In genomic region chrX:70476792-70477776, GRCm38 (mm10) we compare ENCODE assay signal across 8 mouse cellular contexts. TPM values are rescaled to one million over a fixed set of nuclear protein-coding genes. Genes with fewer than 3 reads are reported as not detected.
DNase-seq lines count a peak whose midpoint lies in the region; ATAC-seq and TF ChIP-seq lines count a peak whose summit lies in the region.

Gene Tmem185a, minus strand, starts transcription at chrX:70477180.

- H3K79me2 ChIP-seq in liver, adult 2 months (ENCODE audit: control insufficient read depth, insufficient read depth, low read length), result no peaks in the 10 kb centered on the region; the same call in 1 of the 2 replicates
- H3K79me2 ChIP-seq in myocyte (ENCODE audit: control insufficient read depth, insufficient read depth), result peaks cover 38% of the 10 kb centered on the region

- H3K27ac ChIP-seq in bone marrow macrophage, adult 2 months (ENCODE audit: insufficient read depth, low read depth, low read length), result peak within 1 kb of the TSS; percentile 62
- H3K27ac ChIP-seq in embryonic fibroblast, embryonic 13.5 days (ENCODE audit: insufficient read depth, low read length), result peak within 1 kb of the TSS; percentile 65
- H3K27ac ChIP-seq in heart, embryonic 11.5 days (ENCODE audit: low read depth, low read length), result peak within 1 kb of the TSS; percentile 50; the same call in 1 of the 2 replicates
- peak within 1 kb of the TSS; percentile 76 for H3K27ac ChIP-seq in kidney, embryonic 16.5 days (ENCODE audit: low read length)
- H3K27ac ChIP-seq in liver, adult 2 months (replicated peaks; ENCODE audit: insufficient read depth, low read depth, low read length), result peak within 1 kb of the TSS; percentile 72

- peak within 1 kb of the TSS; percentile 62 for H3K4me2 ChIP-seq in heart, embryonic 11.5 days
- peak within 1 kb of the TSS; percentile 69 for H3K4me2 ChIP-seq in kidney, embryonic 16.5 days (replicated peaks; ENCODE audit: low read depth, low read length)
- H3K4me2 ChIP-seq in myocyte (ENCODE audit: low read depth), result peak within 1 kb of the TSS; percentile 79

- peak; percentile 80 for DNase-seq in A20 (ENCODE audit: low read depth, low spot score)
- peak; percentile 68 for DNase-seq in liver, adult 2 months (ENCODE audit: extremely low read depth, low read depth, low spot score)
- DNase-seq in splenic B cell, adult 2 months (ENCODE audit: low read depth, low spot score), result peak; percentile 83

- WGBS in heart, embryonic 11.5 days (ENCODE audit: insufficient replicate concordance), result 18% methylated on average over 41 of the region's 42 CpGs
- 22% methylated on average over 31 of the region's 42 CpGs for WGBS in kidney, embryonic 16.5 days
- WGBS in liver, adult 2 months, result under 1% methylated on average over 40 of the region's 42 CpGs

- peak within 1 kb of the TSS; percentile 20 for H3ac ChIP-seq in myocyte (ENCODE audit: control insufficient read depth, insufficient read length)

- no peak for TF ChIP-seq POLR2A in bone marrow macrophage, adult 2 months (IDR thresholded peaks at IDR 0.05; ENCODE audit: borderline replicate concordance, low read depth, low read length)
- TF ChIP-seq POLR2A in embryonic fibroblast, embryonic 13.5 days (IDR thresholded peaks at IDR 0.05; ENCODE audit: low read depth, low read length), result peak; percentile 58; the same call in 1 of the 2 replicates
- no peak for TF ChIP-seq POLR2A in liver, adult 2 months (IDR thresholded peaks at IDR 0.05; ENCODE audit: extremely low read depth, insufficient read depth, low read length)
- TF ChIP-seq POLR2A in myocyte (IDR thresholded peaks at IDR 0.05; ENCODE audit: insufficient read length, low read depth), result peak; percentile 54

- H3K36me3 ChIP-seq in heart, embryonic 11.5 days (ENCODE audit: control insufficient read depth, insufficient read depth, low read length), result no peaks in the 10 kb centered on the region
- no peaks in the 10 kb centered on the region for H3K36me3 ChIP-seq in kidney, embryonic 16.5 days (ENCODE audit: insufficient read depth, low read length)
- no peaks in the 10 kb centered on the region for H3K36me3 ChIP-seq in liver, adult 2 months (ENCODE audit: control insufficient read depth, insufficient read depth, low read length)
- H3K36me3 ChIP-seq in myocyte (ENCODE audit: control insufficient read depth, insufficient read depth), result no peaks in the 10 kb centered on the region
- H3K36me3 ChIP-seq in splenic B cell, adult 2 months (ENCODE audit: control insufficient read depth, insufficient read depth, low read length, poor library complexity, severe bottlenecking), result no peaks in the 10 kb centered on the region

- H3K9me3 ChIP-seq in heart, embryonic 11.5 days (replicated peaks; ENCODE audit: control insufficient read depth, low read length), result no peaks in the 10 kb centered on the region
- no peaks in the 10 kb centered on the region for H3K9me3 ChIP-seq in kidney, embryonic 16.5 days (ENCODE audit: low read length)

- H3K9ac ChIP-seq in heart, embryonic 11.5 days (ENCODE audit: low read depth, low read length), result peak within 1 kb of the TSS; percentile 71
- peak within 1 kb of the TSS; percentile 74 for H3K9ac ChIP-seq in kidney, embryonic 16.5 days (replicated peaks; ENCODE audit: low read length)
- peak within 1 kb of the TSS; percentile 84 for H3K9ac ChIP-seq in liver, adult 2 months (ENCODE audit: low read depth, low read length)

- no peak for TF ChIP-seq CTCF in bone marrow macrophage, adult 2 months (IDR thresholded peaks at IDR 0.05; ENCODE audit: low read depth, low read length)
- TF ChIP-seq CTCF in embryonic fibroblast, embryonic 13.5 days (IDR thresholded peaks at IDR 0.05; ENCODE audit: borderline replicate concordance, insufficient read depth, low read length), result no peak
- no peak for TF ChIP-seq CTCF in liver, adult 2 months (IDR thresholded peaks at IDR 0.05; ENCODE audit: low read depth, low read length)

- peak; percentile 82 for ATAC-seq in heart, embryonic 11.5 days (replicated peaks; ENCODE audit: insufficient number of reproducible peaks, low FRiP score, low TSS enrichment)
- peak; percentile 91 for ATAC-seq in kidney, embryonic 16.5 days (ENCODE audit: low FRiP score, low TSS enrichment)

- H3K4me3 ChIP-seq in bone marrow macrophage, adult 2 months (ENCODE audit: insufficient read depth, low read length), result peak within 1 kb of the TSS; percentile 84
- peak within 1 kb of the TSS; percentile 84 for H3K4me3 ChIP-seq in embryonic fibroblast, embryonic 13.5 days (ENCODE audit: insufficient read depth, low read length)
- H3K4me3 ChIP-seq in heart, embryonic 11.5 days (ENCODE audit: low read depth, low read length), result peak within 1 kb of the TSS; percentile 60
- peak within 1 kb of the TSS; percentile 64 for H3K4me3 ChIP-seq in kidney, embryonic 16.5 days (ENCODE audit: low read length)
- H3K4me3 ChIP-seq in liver, adult 2 months (ENCODE audit: insufficient read depth, low read depth, low read length), result peak within 1 kb of the TSS; percentile 94
- peak within 1 kb of the TSS; percentile 50 for H3K4me3 ChIP-seq in myocyte

- no peaks in the 10 kb centered on the region for H3K27me3 ChIP-seq in heart, embryonic 11.5 days (ENCODE audit: control insufficient read depth, insufficient read depth, low read length)
- H3K27me3 ChIP-seq in kidney, embryonic 16.5 days (ENCODE audit: insufficient read depth, low read length), result peaks cover 5% of the 10 kb centered on the region; the same call in 1 of the 2 replicates
- H3K27me3 ChIP-seq in liver, adult 2 months (ENCODE audit: control insufficient read depth, insufficient read depth, low read length), result no peaks in the 10 kb centered on the region
- no peaks in the 10 kb centered on the region for H3K27me3 ChIP-seq in myocyte (ENCODE audit: control insufficient read depth, insufficient read depth, insufficient read length)
- H3K27me3 ChIP-seq in splenic B cell, adult 2 months (ENCODE audit: control insufficient read depth, insufficient read depth, low read length, poor library complexity, severe bottlenecking), result no peaks in the 10 kb centered on the region

- H3K4me1 ChIP-seq in bone marrow macrophage, adult 2 months (ENCODE audit: control insufficient read depth, insufficient read depth, low read length), result peaks cover 6% of the 10 kb centered on the region
- H3K4me1 ChIP-seq in embryonic fibroblast, embryonic 13.5 days (ENCODE audit: control insufficient read depth, insufficient read depth, low read length), result no peaks in the 10 kb centered on the region
- peaks cover 3% of the 10 kb centered on the region; the same call in 1 of the 2 replicates for H3K4me1 ChIP-seq in heart, embryonic 11.5 days (ENCODE audit: control insufficient read depth, insufficient read depth, low read length)
- H3K4me1 ChIP-seq in kidney, embryonic 16.5 days (ENCODE audit: insufficient read depth, low read length), result no peaks in the 10 kb centered on the region
- H3K4me1 ChIP-seq in liver, adult 2 months (ENCODE audit: control insufficient read depth, insufficient read depth, low read length), result peaks cover 4% of the 10 kb centered on the region

TF ChIP-seq in myocyte, 11 proteins besides CTCF, POLR2A, EP300 and RAD21:
- TF ChIP-seq MAX (IDR thresholded peaks at IDR 0.05; ENCODE audit: low read depth) (no peak), POLR2AphosphoS2 (IDR thresholded peaks at IDR 0.05; ENCODE audit: insufficient read length, low read depth) (peak; percentile 39), USF1 (IDR thresholded peaks at IDR 0.05; ENCODE audit: low read depth) (no peak), SRF (IDR thresholded peaks at IDR 0.05; ENCODE audit: control insufficient read depth, insufficient read length, low read depth) (no peak), TCF12 (IDR thresholded peaks at IDR 0.05; ENCODE audit: insufficient read depth, poor library complexity, severe bottlenecking) (no peak), CEBPB (IDR thresholded peaks at IDR 0.05; ENCODE audit: insufficient read depth, poor library complexity, severe bottlenecking) (no peak), E2F4 (IDR thresholded peaks at IDR 0.05; ENCODE audit: insufficient read depth) (no peak), MYOD1 (IDR thresholded peaks at IDR 0.05; ENCODE audit: control insufficient read depth in 1 of 3, insufficient read length in 2 of 3, low read depth in 2 of 3) (peak in 2 of 3 experiments; percentile 21 to 29), MYOG (IDR thresholded peaks at IDR 0.05; ENCODE audit: control insufficient read depth in 1 of 3, insufficient read depth in 1 of 3, insufficient read length in 2 of 3, low read depth in 2 of 3) (peak in 1 of 3 experiments; percentile 1), TCF3 (IDR thresholded peaks at IDR 0.05; ENCODE audit: insufficient read length, low read depth) (no peak), REST (IDR thresholded peaks at IDR 0.05; ENCODE audit: insufficient read depth, insufficient read length) (no peak)

RNA-seq across cellular contexts. Expression of gene Tmem185a, which starts in this region (rescaled TPM):
- 15.4 and 20.5 TPM in 2 replicates for polyA plus RNA-seq in bone marrow macrophage, adult 2 months (2012; ENCODE audit: insufficient read depth, insufficient read length, missing spikeins)
- 43.0 and 44.6 TPM in 2 replicates for polyA plus RNA-seq in embryonic fibroblast, embryonic 13.5 days (2011; ENCODE audit: insufficient read length, low read depth, missing spikeins)
- 38.5 and 47.5 TPM in 2 replicates for polyA plus RNA-seq in heart, embryonic 11.5 days (2014; fragmentation: Nextera tagmentation; extraction: Ambion mirVana)
- 49.4 and 53.3 TPM in 2 replicates for polyA plus RNA-seq in kidney, embryonic 16.5 days (2015; fragmentation: Nextera tagmentation; extraction: Ambion mirVana)
- 20.1 and 23.4 TPM in 2 replicates for total RNA-seq in liver, adult 2 months (2014; rRNA removed)
- 20.0 and 20.6 TPM in 2 replicates for polyA plus RNA-seq in liver, adult 2 months (2012; rRNA removed)
- 31.2 TPM for polyA plus RNA-seq in myocyte (2012; fragmentation: generic; extraction: Trizol)

Comparison
In these comparisons a context has a peak if more than half of its experiments do, and no peak if none do; other contexts are left out.
1. Peak in every context shown above with its lines: DNase-seq, ATAC-seq, H3K4me3 ChIP-seq and H3K27ac ChIP-seq.
2. POLR2A ChIP-seq: peak in embryonic fibroblast, embryonic 13.5 days (single experiment) and myocyte (single experiment); none in bone marrow macrophage, adult 2 months (single experiment) and liver, adult 2 months (single experiment).